Mouse (Mus musculus): ENCODE data around the gene Gpx2.

DNA sequence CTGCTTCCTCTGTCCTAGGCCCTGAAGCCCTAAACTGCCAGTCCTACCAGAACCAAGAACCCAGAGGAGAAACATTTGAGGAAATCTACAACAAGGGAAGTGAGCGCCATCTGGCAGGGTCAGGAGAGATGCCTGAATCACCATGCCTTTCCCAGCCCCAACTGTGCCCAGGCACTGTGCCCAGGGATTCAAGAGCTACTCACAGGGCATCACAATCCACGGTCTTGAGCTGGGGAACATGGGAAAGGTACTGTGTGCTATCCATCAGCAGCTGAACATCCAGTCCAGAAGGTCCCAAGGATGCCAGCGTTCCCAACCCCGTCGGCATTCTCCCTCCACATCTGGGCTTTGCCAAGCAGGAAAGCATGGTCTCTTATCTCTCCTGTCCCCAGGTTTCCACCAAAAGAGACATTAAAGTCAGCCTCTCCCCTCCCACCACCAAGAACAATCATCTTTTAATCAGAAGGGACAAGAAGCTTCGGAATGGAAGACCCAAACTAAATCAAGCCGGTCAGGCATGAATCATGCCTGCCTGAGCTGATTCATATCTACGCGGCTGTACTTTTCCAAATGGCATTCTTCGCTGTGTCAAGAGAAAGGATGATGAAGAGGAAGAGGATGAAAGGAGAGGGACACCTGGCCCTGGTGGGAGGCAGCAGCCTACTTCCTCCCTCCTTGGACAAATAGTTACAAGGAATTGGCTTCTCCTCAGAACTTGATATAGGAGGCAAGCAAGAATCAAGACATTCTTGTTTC is 9.9 kb upstream of the Gpx2 start:
- TF ChIP-seq CTCF (IDR thresholded peaks at IDR 0.05; ENCODE audit: low read depth, low read length): no peak
- no peak for TF ChIP-seq POLR2A (IDR thresholded peaks at IDR 0.05; ENCODE audit: extremely low read depth, insufficient read depth, low read length)

All from liver, adult 2 months (tissue).